Mouse (Mus musculus) MN1 (cell line): ENCODE measurements at regions not wholly inside any gene's neighbourhood (a gene's known extent, or its start where the extent isn't known, plus 50 kb on each side); places are given as distances from the start of the nearest gene placed in this dataset.

Source experiments
- DNase-seq: peaks from one replicate; pipeline ENCODE4 v3.0.0-alpha.2; 2016; ENCODE audit warnings: low spot score

DNA sequence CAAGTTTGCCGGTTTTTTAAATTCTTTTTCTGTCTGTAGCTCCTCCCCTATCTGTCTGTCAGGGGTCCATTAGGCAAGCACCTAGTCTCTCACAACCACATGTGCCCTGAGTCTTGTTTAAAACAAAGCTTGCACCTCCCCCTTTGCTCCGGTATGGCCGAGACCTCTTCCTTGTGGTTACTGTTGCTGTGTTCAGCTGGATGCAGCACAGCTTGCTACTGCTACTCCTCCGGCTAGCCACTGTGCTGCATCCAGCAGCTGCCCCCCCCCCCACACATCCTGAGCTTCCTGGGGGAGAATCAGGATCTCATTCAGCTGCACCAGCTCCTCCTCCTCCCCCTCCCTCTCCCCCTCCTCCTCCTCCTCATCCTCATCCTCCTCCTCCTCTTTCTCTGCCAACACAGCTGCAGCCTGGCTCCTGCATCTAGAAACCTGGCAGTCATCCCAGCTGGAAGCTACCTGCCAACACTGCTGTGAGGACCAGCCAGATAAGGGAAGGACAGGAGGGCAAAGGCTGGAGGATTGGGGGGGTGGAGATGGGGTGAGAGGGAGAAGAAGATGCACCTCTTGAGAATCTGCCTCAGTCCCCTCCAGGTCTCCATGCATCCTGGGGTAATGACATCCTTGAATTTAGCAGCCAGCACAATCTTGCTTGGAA lies 114.8 kb upstream of the Tmem260 start:
- no peak for DNase-seq

DNA sequence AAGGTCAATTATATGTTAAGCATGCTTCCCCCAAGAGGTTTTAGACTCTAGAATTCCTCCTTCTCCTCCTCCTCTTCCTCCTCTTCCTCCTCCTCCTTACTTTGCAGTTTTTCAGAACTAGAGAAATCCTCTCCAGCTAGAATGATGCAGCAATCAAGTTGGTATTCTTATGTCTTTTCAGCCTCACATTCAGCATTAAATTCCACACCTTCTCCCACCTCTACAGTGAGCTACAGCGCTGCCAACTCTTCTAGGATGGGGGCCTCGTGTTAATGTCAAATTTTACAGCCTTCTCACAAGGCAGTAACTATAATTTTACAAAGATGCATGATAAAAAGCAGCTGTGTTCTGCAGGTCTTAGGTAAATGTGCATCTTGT lies 114.3 kb upstream of the Tmem260 start:
- DNase-seq: no peak

DNA sequence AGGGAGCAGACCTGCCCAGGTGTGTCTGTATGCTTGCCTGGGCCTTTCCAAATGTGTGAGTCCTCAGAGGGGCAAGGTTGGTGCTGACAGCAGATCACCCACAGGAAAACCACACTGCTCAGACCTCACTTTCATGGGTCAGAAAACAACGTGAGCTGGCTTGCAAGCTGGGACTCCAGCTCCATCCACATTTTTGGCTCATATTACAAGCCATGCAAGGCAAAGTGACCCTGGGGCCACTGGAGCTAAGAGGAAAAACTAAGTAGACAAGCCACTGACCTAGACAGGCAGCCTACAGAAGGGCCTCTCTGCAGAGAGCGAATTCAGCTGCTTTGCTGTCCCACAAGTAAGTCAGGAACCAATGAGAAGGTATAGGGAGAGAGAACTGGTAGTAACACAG lies 113.7 kb upstream of the Tmem260 start:
- no peak for DNase-seq

GRCm38 (mm10) chr14:48332660-48333059 lies 113.3 kb upstream of the Tmem260 start:
- no peak for DNase-seq

DNA sequence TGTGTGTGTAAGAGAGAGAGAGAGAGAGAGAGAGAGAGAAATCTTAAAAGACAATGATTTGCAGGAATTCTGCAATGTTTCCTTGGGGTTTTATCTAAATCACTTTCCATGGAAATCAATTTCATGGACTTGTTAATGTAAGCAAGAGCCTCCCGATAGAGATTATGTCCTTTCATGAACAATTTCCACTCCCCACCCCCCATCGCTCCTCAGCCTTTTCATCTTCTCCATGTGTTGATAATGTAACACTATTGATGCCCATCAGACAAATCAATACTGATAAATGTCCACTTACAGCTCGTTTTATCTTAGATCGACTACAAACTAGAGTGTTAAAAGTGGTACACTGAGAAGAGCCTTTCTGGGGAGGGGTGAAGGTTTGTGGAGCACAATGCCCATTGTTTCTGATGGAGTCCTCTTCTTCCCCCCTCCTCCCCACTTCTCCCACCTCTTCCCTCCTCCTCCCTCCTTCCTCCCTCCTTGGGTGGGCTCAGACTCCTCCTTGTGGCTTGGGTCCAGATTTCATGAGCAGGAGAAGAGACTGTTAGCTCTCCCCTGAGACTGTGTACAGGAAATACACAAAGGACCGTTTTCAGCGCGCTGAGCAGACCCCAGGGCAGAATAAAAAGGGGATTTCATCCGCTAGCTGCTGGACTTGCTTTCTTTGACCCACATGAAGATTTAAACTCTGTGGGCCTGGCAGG lies 111.7 kb upstream of the Tmem260 start:
- DNase-seq: no peak

DNA sequence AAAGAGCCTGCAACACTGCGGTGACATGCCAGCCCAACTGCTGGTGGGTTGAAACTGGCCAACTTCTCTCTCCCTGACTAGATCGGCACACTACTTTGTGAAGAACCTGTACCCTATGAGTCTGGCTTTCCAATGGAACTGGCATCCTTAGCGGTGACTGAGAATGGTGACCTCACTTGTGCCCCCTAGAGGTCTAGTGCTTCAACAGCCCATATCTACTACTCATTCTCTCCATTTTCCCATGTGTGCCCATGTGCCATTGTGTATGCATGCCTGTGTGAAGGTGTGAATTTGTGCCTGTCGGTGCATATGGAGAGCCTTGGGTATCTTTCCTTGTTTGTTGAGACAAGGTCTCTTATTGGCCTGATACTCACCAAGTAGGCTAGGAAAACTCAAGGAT lies 106.5 kb upstream of the Tmem260 start:
- no peak for DNase-seq

- no peak for DNase-seq
Measured at GRCm38 (mm10) chr14:48342944-48343343, 103.0 kb upstream of the Tmem260 start.

- no peak for DNase-seq
Measured at GRCm38 (mm10) chr14:48345956-48346355, 100.0 kb upstream of the Tmem260 start.

- no peak for DNase-seq
Measured at GRCm38 (mm10) chr14:48349392-48350044, 96.4 kb upstream of the Tmem260 start.

- DNase-seq: no peak
Measured at GRCm38 (mm10) chr14:48351652-48352051, 94.3 kb upstream of the Tmem260 start.

DNA sequence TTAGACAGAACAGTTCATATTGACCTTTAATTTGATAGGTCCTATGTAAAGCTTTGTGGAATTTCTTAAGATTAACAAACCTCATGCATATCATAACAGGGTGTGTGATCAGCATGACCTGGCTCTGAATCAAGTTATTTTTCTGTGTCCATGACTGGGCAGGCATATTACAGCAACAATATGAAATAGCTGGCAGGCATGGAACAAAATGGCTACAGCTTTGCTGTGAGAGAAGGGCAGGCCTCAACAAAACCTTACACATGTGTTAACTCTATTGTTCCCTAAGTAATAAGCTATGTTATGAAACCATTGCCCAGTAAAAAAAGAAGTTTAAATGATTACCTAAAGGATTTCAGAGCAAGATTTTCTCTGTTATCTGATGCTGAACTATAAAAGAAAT lies 93.1 kb upstream of the Tmem260 start:
- DNase-seq: no peak

GRCm38 (mm10) chr14:48354176-48354575 lies 91.7 kb upstream of the Tmem260 start:
- DNase-seq: no peak

DNA sequence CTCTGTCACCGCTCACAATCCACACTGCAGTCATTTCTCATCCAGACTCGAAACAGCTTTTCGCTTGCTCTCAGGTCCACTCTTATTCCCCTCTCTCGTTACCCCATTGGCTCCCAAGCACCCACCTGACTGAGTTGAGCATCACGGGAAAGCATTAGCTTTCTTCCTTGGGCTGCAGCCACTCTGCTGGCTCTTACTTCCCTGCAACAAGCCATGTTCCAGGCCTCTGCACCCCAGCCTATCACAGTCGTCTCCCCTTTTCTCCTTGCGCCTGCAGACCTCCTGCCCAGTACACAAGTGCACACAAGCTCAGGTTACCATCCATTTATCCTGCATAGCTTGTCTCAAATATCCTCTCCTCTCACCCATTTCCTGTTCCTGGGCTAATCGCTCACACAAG lies 88.5 kb upstream of the Tmem260 start:
- no peak for DNase-seq

- DNase-seq: peak; percentile 18
Measured at GRCm38 (mm10) chr14:48358487-48359159, 87.3 kb upstream of the Tmem260 start.

GRCm38 (mm10) chr14:48361820-48362219 lies 84.1 kb upstream of the Tmem260 start:
- no peak for DNase-seq

GRCm38 (mm10) chr14:48367006-48367405 lies 78.9 kb upstream of the Tmem260 start:
- DNase-seq: peak; percentile 51

- DNase-seq: peak; percentile 66
Measured at GRCm38 (mm10) chr14:48370322-48370721, 75.6 kb upstream of the Tmem260 start.

DNA sequence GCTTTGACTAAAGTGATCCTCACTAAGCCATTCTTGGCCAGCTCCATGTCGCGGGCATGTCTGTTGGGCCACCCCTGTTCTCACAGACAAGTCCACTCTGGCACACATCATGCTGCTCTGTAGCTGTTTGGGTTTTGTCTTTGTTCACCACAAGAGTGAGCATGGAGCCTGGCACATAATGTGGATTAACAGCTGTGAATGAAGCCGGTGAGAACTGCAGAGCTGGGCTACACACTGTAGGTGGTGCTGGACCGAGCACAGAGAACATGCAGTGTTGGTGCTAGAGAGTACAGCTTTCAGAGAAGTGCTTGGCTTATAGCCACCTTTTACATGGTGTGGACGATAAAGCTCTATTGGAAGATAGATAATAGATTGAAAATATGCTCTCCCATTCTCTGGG lies 74.2 kb upstream of the Tmem260 start:
- DNase-seq: peak; percentile 39

DNA sequence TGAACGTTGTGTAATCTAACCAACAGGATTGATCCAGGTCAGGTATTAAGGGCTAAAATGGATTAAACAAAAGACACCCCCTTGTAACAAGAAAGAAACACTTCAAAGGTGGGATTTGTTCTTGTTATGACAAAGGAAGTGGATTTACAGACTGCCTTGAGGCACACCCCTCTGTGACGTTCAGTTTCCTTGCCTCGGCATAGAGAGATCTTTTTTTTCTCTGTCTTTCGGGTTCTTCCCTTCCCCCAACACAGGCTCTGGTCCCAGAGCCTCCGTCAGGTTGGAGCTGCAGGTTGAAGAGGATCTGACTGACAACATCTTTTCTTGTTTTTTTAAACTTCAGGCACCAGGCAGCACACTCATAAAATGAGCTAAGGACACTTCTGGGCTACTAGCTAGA lies 69.8 kb upstream of the Tmem260 start:
- no peak for DNase-seq
